Mouse (Mus musculus): ENCODE results near the gene Rbfox1. TPM values are rescaled to one million over a fixed set of nuclear protein-coding genes. Genes with fewer than 3 reads are reported as not detected.

Rbfox1 gene
- polyA plus RNA-seq, 1 experiment from 2014 or later, result 2.3 TPM

DNA sequence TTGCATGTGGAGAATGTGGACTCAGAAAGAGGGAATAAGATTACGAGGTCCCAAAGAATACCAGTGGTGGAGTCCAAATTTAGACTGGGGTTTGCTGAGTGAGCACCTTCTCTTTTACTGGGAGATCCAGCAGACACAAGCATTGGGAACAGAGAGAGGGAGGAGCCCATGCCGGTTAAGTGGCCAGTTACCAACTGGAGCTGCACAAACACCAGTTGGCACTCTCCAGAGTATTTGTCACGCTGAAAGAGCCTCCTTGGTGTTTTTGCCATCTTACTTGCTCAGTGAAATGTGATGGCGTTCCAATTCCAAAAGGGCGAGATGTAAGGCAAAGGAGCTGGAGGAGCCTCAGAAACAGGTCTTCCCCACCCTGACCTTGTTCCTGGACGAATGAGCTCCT is 1190.6 kb downstream of the Rbfox1 start:
- no peaks in the 10 kb centered on the region for H3K27me3 ChIP-seq (replicated peaks; ENCODE audit: control insufficient read depth, insufficient read depth, low read length)
- H3K4me1 ChIP-seq (replicated peaks; ENCODE audit: control insufficient read depth, insufficient read depth, low read length), result no peaks in the 10 kb centered on the region
- no peaks in the 10 kb centered on the region for H3K36me3 ChIP-seq (ENCODE audit: control insufficient read depth, insufficient read depth)
- ATAC-seq, result no peak
- no peak for TF ChIP-seq CTCF (IDR thresholded peaks at IDR 0.05; ENCODE audit: low read depth)
- 85% methylated on average over 6 of the region's 6 CpGs for WGBS
- H3K27ac ChIP-seq (ENCODE audit: low read depth, low read length), result no peak overlapping the region
- no peak overlapping the region for H3K4me3 ChIP-seq (ENCODE audit: low read depth, low read length)
- H3K9ac ChIP-seq (ENCODE audit: low read depth, low read length), result no peak overlapping the region
- no peak overlapping the region for H3K4me2 ChIP-seq (replicated peaks; ENCODE audit: low read depth)
- H3K9me3 ChIP-seq (ENCODE audit: control insufficient read depth), result no peaks in the 10 kb centered on the region

DNA sequence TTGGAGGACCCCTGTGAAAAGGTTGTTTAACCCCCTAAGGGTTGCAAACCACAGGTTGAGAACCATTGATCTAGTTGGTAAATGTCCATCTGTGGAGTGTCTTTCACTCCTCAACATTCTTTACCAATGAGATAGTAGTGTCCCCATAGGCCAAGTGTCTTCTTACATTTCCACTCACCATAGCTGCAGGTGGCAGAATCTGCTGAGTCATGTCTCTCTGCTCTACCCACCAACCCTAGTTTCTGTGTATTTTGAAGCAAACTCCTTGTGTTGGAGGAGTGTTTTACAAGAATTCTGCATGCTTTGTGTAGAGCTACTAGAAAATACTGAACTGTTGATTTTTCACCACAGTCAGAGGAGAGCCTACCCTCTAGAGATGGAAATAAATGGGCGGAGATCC is 1191.2 kb downstream of the Rbfox1 start:
- Histone ChIP-seq H3K4me1 (replicated peaks; ENCODE audit: control insufficient read depth, insufficient read depth, low read length) (no peaks in the 10 kb centered on the region), H3K4me3 (ENCODE audit: low read depth, low read length) (no peak overlapping the region), H3K9me3 (ENCODE audit: control insufficient read depth) (no peaks in the 10 kb centered on the region), H3K4me2 (replicated peaks; ENCODE audit: low read depth) (no peak overlapping the region), H3K27me3 (replicated peaks; ENCODE audit: control insufficient read depth, insufficient read depth, low read length) (no peaks in the 10 kb centered on the region), H3K36me3 (ENCODE audit: control insufficient read depth, insufficient read depth) (no peaks in the 10 kb centered on the region), H3K9ac (ENCODE audit: low read depth, low read length) (no peak overlapping the region), H3K27ac (ENCODE audit: low read depth, low read length) (no peak overlapping the region)
- no peak for TF ChIP-seq CTCF (IDR thresholded peaks at IDR 0.05; ENCODE audit: low read depth)
- 97% methylated on average over 1 of the region's 1 CpGs for WGBS
- ATAC-seq, result no peak

GRCm38 (mm10) chr16:7076707-7077106 is 1191.6 kb downstream of the Rbfox1 start:
- H3K4me1 ChIP-seq (replicated peaks; ENCODE audit: control insufficient read depth, insufficient read depth, low read length), result no peaks in the 10 kb centered on the region
- no peaks in the 10 kb centered on the region for H3K9me3 ChIP-seq (ENCODE audit: control insufficient read depth)
- H3K27me3 ChIP-seq (replicated peaks; ENCODE audit: control insufficient read depth, insufficient read depth, low read length), result no peaks in the 10 kb centered on the region
- no peak for ATAC-seq
- TF ChIP-seq CTCF (IDR thresholded peaks at IDR 0.05; ENCODE audit: low read depth), result no peak
- H3K9ac ChIP-seq (ENCODE audit: low read depth, low read length), result no peak overlapping the region
- no peak overlapping the region for H3K4me3 ChIP-seq (ENCODE audit: low read depth, low read length)
- no peak overlapping the region for H3K4me2 ChIP-seq (replicated peaks; ENCODE audit: low read depth)
- H3K27ac ChIP-seq (ENCODE audit: low read depth, low read length), result no peak overlapping the region
- WGBS, result 89% methylated on average over 3 of the region's 3 CpGs
- H3K36me3 ChIP-seq (ENCODE audit: control insufficient read depth, insufficient read depth), result no peaks in the 10 kb centered on the region

GRCm38 (mm10) chr16:7081074-7081568 is 1196.0 kb downstream of the Rbfox1 start:
- Histone ChIP-seq H3K27ac (ENCODE audit: low read depth, low read length) (no peak overlapping the region), H3K4me2 (replicated peaks; ENCODE audit: low read depth) (no peak overlapping the region), H3K4me1 (replicated peaks; ENCODE audit: control insufficient read depth, insufficient read depth, low read length) (no peaks in the 10 kb centered on the region), H3K36me3 (ENCODE audit: control insufficient read depth, insufficient read depth) (no peaks in the 10 kb centered on the region), H3K9ac (ENCODE audit: low read depth, low read length) (no peak overlapping the region), H3K27me3 (replicated peaks; ENCODE audit: control insufficient read depth, insufficient read depth, low read length) (no peaks in the 10 kb centered on the region), H3K9me3 (ENCODE audit: control insufficient read depth) (no peaks in the 10 kb centered on the region), H3K4me3 (ENCODE audit: low read depth, low read length) (no peak overlapping the region)
- ATAC-seq, result no peak
- WGBS, result 66% methylated on average over 3 of the region's 3 CpGs
- TF ChIP-seq CTCF (IDR thresholded peaks at IDR 0.05; ENCODE audit: low read depth), result no peak

- Histone ChIP-seq H3K4me3 (ENCODE audit: low read depth, low read length) (no peak overlapping the region), H3K36me3 (ENCODE audit: control insufficient read depth, insufficient read depth) (no peaks in the 10 kb centered on the region), H3K27me3 (replicated peaks; ENCODE audit: control insufficient read depth, insufficient read depth, low read length) (no peaks in the 10 kb centered on the region), H3K27ac (ENCODE audit: low read depth, low read length) (no peak overlapping the region), H3K4me2 (replicated peaks; ENCODE audit: low read depth) (no peak overlapping the region), H3K9ac (ENCODE audit: low read depth, low read length) (no peak overlapping the region), H3K4me1 (replicated peaks; ENCODE audit: control insufficient read depth, insufficient read depth, low read length) (no peaks in the 10 kb centered on the region), H3K9me3 (ENCODE audit: control insufficient read depth) (no peaks in the 10 kb centered on the region)
- WGBS, result 72% methylated on average over 5 of the region's 5 CpGs
- no peak for TF ChIP-seq CTCF (IDR thresholded peaks at IDR 0.05; ENCODE audit: low read depth)
- ATAC-seq, result no peak
Measured at GRCm38 (mm10) chr16:7081684-7082255, 1196.6 kb downstream of the Rbfox1 start.

DNA sequence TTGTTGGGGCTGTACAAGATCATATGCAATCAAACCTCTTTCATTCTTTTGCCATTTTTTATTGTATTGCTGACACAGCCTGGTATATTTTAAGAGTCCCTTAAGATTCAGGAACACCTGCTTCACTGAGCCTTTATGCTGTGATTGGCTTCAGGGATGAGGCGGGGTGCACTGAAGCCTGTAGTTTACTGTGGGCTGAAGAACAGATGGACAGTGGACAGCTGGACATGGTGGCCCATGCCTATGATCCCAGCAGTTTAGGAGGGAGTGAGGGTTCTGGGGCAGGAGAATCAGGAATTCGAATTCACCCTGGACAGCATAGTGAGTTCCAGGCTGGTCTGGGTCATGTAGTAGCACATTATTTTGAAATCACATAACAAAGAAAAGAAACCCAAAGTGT is 1198.8 kb downstream of the Rbfox1 start:
- no peak overlapping the region for H3K27ac ChIP-seq (ENCODE audit: low read depth, low read length)
- H3K9me3 ChIP-seq (ENCODE audit: control insufficient read depth), result no peaks in the 10 kb centered on the region
- H3K36me3 ChIP-seq (ENCODE audit: control insufficient read depth, insufficient read depth), result no peaks in the 10 kb centered on the region
- no peak for ATAC-seq
- no peaks in the 10 kb centered on the region for H3K27me3 ChIP-seq (replicated peaks; ENCODE audit: control insufficient read depth, insufficient read depth, low read length)
- TF ChIP-seq CTCF (IDR thresholded peaks at IDR 0.05; ENCODE audit: low read depth), result no peak
- 86% methylated on average over 2 of the region's 2 CpGs for WGBS
- H3K4me1 ChIP-seq (replicated peaks; ENCODE audit: control insufficient read depth, insufficient read depth, low read length), result no peaks in the 10 kb centered on the region
- no peak overlapping the region for H3K9ac ChIP-seq (ENCODE audit: low read depth, low read length)
- H3K4me3 ChIP-seq (ENCODE audit: low read depth, low read length), result no peak overlapping the region
- no peak overlapping the region for H3K4me2 ChIP-seq (replicated peaks; ENCODE audit: low read depth)
